Mouse (Mus musculus): ENCODE results near the gene Pkig.
"Not testable (repeated sequence)": the region's sequence is repeated elsewhere in the genome, so short reads cannot be mapped to it uniquely, and the experiment has no call there.

Pkig gene

DNA sequence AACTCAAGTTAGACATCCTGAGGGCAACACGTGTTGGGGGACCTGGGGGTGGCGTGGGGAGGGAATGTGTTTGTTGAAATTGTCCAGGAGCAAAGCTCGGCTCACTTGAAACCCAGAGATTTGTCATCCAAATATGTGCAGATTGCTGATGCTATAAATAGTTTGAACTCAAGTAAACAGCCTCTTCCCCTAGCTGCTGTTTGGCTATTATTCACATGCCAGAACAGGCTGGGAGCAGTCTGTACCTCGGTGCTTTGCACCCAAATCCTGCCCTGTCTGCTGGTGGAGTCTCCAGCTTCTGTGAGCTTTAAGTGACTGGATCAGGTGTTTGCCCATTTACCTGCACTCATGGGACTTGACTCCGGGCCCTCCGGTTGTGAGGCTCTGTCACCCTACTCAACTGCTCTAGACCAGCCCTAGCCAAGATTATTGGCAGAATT is 27.6 kb downstream of the Pkig start:
- DNase-seq: peak; percentile 58

DNA sequence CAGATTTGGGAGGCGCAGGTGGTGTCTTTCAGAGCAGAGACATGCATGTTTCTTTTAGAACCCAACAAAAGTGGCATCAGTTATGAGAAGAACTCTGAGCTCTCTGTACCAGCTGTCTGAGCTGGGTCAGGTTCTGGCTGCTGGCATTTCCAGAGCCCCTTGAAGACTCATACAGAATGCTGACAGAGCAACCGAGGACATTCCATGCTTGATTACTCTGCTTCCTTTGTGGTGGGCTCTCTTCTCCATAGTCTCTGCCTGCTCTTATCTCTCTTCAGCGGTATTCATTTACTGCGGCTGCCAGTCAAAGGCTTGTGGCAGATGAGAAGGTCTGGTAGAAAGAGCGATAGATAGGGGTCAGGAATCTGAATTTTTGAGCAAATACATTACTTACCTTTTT is 28.0 kb downstream of the Pkig start:
- DNase-seq: no peak

DNA sequence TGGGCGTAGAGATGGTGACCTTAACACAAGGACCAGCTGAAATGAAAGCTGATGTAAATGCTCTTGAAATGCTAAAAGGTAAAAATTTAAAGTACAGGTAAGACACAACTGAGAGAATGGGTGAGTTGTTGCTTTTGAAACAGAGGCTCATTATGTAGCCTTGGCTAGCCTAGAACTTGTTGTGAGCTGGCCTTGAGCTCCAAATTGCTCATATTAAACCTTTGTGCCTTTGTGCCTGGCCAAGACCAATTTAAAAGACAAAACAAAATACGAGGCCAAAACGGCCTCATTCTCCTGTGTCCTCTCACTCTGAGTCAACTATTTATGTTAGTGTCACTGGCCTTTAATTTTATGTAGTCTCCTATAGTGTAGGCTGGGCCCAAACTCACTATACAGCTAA is 28.7 kb downstream of the Pkig start:
- DNase-seq: no peak

DNA sequence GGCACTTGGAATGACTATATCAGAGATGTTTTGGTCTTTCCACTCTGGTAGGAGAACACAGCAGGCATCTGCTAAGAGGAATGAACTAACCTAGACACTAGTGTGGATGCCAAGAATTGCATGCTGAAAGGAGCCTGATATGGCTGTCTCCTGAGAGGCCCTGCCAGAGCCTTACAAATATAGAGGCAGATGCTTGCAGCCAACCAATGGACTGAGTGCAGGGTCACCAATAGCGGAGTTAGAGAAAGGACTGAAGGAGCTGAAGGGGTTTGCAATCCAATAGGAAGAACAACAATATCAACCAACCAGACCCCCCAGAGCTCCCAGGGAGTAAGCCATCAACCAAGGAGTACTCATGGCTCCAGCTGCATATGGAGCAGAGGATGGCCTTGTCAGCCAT is 30.2 kb downstream of the Pkig start:
- not testable (repeated sequence) for DNase-seq

DNA sequence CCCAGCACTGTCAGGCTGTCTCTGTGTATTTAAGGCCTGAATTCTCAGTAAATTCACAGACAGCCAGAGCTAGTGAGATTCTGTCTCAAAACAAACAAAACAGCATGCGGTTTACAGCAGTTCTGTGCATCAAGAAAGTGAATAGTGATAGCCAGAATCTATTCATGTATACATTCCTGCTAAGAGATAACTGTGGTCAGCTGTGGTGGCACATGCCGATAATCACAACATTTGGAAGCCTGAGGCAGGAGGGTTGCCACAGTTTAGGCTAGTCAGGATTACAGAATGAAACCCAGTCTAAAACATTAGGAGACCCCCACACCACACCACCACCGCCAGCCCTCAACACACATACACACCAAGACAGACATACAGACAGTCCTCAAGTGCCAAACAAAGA is 31.6 kb downstream of the Pkig start:
- DNase-seq: no peak

DNA sequence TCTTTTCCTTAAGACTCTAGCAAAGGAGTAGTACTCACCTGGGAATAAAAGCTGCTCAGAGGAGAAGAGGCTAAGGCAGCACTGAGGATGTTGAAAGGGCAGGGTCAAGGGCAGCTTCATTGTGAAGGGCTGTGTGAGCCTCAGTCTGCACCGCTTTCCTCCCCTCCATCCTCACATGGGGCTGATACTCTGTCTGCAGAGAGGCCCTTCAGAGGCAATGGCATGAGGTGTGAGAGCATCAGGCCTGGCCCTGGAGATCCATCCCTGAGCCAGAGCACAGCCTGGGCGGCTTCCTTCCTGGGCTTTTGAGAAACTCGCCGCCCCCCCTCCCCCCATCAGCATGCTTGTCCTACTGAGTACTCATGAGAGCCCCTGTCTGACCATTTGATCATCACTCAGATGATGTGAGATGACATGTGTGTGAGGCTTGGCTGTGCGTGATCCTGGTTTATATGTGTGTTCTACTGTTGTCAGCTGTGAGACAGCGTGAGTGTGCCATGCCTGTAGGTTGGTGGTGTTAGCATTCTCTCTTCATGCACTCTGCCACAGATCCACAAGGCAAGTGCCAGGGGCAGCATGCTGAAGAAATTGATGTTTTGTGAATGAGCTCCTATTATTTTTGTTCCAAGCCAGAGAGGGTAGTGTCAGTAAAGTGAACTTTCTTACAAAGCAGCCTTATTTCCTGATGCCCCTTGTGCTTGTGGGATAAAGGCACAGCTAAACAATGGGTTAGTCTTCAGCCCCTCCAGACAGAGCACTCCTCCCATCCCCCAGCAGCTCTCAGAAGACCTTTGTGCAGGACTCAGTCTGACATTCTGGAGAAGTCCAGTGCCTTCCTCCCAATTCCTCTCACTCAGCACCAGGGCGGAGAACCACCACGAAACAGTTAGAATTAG is 32.5 kb downstream of the Pkig start:
- DNase-seq: no peak

DNA sequence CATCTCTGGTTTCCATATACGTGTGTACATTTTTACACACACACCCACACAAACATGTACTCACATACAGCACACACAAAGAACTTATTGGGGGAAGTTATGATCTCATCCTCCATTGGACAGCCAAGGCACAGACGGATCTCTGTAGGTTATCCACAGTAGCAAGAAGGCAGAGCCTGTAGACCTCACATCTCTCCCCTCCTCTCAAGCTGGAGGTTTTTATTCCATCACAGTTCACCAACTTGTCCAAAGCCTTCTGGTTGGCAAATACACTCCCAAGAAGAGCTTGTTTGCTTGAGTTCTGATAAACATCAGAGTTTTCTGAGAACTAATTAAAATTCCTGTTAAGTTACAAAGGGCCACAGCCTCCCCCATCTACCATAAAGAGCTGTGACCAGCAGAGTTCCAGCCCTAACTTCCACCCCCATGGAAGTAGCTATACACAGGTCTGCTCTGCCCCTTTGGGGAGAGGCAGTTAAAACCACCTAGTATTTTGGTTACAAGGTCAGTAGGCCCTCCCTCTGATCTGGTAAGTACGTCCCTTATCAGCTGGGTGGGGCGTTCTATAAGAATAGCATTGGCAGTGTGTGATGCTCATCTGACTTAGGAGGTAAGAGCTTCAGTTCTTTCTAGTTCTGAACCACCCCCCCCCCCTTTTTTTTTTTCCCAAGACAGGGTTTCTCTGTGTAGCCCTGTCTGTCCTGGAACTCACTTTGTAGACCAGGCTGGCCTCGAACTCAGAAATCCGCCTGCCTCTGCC is 33.8 kb downstream of the Pkig start:
- DNase-seq: no peak

DNA sequence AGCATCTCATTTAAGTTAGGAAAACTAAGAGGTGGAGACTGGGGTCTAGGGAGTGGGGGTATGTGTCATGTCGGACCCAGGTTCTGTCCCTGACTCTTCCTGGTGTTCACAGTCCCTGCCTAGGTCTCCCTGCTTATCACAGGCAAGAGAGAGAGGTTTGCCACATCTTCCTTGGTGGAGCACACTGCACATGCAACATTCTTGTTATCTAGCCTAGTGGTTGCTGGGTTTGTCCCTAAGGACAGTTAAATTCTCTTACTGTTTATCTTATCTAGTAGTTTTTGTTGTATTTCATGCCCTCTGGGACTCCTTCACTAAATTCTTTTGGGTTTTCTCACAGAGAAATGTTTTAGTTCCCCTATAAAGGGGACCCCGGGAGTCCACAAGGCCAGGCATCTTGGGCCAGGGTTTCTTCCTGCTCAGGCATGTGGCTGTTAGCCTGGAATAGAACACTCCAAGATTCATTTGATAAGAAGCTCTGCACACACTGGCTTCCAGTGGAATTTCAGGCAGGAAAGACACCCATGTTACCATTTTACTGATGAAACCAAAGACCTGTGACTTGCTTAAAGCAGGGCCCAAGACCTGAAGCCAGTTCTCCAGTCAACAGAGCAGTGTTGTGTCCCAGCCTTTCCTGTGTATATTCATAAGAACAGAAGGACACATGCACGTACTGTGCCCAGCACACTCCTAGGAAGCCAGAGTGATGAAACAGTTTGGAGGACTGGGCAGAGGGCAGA is 34.9 kb downstream of the Pkig start:
- DNase-seq: no peak

DNA sequence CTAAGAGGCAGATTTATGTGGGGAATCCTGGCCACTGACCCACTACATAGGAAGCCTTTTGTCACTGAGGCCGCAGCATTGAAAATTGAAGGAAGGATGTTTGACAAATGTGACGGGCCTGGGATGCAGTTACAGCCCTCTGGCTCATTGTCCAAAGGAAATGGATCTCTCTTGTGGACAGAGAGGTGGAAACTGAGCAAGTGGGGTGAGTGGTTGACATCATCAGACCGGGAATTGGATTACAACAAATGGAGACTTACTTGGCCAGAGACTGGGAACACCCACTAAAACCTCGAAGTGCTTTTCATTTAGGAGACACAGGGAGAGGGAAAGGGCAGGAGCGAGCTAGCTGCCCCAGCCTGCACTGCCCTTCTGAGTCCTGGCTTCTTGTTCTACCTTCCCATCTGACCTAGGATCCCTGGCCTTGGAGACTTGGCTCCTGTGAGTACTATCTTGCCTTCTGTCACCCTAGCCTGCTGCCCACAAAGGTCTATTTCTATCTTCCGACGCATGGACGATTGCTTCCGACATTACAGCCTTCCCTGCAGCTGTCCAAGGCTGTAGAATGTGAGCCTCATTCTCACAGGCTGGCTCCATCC is 35.6 kb downstream of the Pkig start:
- no peak for DNase-seq

DNA sequence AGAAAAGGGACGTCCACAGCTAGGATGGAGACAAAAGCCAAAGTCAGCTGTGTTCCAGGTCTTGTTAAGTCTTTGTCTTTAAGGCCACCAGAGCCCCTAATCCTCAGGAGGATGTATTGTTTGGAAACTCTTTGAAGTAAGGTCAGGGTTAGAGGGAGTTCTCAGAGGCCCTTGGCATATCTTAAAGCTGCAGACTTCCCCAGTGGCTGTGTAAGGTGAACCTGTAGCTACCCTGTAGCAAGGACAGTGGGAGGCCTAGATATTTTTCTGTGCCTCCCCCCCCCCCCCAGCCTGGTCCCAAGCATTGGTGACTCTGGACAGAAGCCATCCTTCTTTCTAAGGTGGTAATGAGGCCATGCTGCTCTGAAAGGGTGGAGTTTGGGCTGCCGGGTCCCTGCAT is 38.6 kb downstream of the Pkig start:
- DNase-seq: no peak

DNA sequence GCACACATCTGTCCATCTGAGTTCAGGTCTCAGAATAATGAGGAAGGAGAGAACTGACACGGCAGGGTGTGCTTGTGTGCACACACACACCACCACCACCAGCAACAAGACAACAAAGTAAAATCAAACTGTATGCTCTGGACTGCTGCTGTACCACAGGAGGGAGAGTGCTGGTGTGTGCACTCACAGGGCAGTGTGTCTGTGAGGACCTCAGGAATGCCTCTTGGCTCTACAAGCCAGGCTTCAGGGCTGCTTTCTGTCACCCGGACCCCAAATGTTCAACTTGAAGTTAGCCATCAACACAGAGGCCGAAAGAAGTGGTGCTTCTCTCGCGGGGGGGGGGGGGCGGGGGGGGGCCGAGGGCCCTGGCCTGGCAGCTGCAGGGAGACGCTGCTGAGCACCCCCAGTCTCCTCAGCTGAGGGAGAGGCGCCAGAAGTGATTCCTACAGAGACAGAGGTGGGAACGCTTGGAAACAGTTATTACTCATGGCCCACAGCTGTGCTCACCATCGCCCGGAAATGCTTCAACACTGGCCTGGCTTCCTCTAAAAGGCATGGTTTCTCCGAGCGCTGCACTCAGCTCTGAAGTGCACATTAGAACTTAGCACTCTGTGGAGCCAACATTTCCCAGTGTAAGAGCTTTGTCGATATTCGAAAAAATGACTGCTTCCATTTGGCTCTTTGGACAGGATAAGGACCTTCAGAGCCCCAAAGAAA is 39.7 kb downstream of the Pkig start:
- no peak for DNase-seq

DNA sequence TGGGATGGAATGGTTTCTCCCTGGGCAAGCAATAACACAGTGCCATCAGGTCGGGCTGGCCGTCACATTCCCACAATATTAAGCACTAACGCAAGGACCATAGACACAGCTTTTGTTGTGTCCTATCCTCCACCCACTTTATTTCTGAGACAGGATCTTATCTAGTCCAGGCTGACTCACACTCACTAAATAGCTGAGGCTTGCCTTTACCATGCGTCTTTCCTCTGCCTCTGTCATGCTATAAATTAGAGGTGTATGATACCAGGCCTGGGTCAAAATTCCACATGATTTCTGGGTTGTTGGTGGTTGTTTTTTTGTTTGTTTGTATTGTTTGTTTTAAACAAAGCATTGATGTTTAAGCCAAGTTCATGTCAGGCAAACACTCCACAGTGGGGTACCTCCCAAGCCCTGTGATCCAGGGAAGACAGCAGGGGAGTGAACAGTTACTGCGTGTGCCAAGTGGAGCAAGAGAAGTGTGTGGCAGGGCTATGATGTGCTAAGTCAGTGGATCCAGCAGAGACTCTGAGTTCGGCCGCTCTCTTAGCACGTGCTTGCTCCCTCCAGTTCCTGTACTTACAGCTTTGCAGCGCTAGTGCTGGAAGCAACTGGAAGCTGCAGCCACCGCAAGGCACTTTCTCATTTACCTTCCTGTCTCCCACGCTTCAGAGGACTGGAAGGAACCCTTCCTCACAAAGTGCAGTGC is 41.0 kb downstream of the Pkig start:
- no peak for DNase-seq

DNA sequence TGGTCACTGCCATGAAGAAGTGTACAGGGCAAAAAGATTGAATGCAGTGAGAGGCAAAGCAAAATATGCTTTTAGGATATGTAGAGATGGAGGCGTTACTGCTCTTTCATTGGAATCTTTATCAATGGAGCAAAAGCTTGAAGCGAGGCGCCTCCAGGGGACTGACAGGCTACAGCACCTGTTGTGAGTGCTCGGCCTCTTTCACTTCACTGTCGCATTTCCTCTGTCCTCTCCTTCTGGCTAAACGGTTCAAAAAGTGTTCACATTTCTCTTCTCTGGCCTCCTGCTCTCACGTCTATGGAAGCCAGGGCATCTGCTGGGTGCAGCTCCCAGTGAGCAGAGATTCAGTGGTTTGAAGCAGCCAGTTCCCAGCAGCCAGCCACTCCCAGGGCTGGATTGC is 44.2 kb downstream of the Pkig start:
- no peak for DNase-seq

DNA sequence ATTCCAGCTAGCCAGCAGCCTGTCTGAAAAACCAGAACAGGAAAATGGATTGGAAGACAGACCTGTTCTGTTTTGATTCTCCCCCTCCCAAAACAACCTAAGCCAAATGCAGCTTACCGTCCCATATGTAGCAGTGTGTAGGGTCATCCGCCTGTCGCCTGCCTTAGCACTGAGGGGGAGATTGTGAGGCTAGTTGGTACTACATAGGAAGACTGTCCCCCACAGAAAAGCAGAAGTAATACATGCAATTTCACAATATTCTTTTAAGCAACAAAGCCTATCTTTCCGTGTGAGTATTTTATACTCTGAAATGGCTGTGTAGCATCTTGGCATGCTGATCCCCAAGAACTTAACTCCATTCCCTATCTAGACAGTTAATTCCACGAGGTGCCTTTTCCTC is 44.7 kb downstream of the Pkig start:
- DNase-seq: no peak

DNA sequence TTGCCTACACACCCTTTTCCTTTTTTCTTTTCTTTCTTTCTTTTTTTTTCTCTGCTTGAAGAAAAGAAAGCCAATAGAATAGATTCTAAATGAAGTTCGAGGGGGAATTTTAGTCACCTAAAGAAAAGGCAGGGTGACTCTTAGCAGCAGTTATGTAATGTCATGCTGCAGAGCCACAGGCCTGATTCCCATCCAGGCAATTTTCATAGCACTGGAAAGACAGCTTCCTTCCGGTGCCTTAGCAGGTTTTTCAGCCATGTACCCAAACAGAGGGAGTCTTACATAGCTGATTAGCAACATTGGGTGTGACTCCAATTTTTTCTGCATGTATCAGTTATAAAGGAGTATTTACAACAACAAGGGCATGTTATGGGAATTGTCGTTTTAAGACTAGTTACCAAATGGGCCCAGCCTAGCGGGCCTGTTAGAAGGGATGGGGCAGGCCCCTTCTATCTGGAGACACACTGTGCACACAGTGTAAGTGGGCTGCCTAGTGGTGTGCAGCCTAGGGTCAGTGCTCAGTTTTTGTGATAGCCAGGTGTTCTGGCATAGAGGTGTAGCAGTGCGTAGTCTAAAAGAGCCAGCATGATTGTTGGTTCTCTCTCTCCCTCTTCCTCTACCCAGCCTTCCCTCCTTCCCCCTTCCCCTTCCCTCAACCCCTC is 45.5 kb downstream of the Pkig start:
- no peak for DNase-seq

DNA sequence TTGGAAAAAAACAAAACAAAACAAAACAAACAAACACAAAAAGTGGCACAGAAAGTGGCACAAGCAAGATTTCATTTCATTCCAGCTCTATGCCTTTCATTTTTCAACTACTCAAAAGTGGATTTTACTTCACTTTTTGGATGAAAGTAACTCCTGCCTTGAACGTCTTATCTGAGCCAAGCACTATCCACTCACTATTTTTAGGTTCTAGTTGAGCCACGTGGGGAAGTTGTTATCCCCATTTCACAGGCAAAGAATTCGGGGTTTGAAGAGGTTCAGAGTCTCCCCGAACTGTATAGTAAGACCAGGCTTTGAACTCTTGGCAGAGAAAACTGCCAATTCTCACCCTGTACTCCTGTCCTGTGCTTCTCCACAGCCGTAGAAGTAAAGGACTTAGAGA is 50.1 kb downstream of the Pkig start:
- no peak for DNase-seq

DNA sequence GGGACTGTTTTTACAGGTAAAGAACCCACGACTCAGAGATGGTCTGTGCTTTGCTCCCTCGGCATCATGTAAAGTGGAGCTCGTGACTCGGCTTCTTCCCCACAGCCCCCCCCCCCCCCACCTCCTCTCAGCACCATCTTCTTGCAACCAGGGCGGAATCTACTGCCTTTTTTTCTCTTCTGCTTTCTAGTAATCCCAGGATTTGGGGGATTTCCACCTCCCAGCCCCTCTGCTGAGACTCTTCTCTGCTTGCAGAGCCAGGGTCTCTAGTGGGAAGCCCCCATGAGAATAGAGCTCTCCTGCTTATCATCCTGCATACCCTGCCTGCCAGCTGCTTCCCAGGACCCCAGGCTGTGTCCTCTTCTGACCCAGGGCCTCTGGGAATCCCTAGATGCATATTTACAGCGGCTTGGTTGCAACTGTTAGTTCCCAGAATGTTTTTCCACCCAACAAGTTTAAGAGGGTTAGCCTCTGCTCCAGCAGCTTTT is 50.6 kb downstream of the Pkig start:
- no peak for DNase-seq

DNA sequence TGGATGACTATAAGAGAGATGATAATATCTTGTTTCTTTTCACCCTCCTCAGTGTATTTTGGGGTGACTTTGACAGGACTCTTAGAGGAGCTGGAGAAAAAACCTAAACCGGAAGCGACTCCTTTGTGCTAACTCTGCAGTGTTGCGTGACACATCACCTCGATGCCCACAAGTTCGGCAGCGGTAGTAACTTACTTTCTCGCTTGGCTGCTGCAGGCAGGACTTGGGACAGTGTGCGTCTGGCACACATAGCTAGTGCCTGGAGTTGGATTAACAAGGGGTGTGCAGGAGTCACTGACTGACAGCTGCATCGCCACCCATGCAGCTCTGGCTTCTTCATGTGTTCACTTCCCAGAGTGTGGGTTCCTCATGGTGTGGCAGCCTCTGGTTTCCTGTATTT is 51.8 kb downstream of the Pkig start:
- DNase-seq: no peak

DNA sequence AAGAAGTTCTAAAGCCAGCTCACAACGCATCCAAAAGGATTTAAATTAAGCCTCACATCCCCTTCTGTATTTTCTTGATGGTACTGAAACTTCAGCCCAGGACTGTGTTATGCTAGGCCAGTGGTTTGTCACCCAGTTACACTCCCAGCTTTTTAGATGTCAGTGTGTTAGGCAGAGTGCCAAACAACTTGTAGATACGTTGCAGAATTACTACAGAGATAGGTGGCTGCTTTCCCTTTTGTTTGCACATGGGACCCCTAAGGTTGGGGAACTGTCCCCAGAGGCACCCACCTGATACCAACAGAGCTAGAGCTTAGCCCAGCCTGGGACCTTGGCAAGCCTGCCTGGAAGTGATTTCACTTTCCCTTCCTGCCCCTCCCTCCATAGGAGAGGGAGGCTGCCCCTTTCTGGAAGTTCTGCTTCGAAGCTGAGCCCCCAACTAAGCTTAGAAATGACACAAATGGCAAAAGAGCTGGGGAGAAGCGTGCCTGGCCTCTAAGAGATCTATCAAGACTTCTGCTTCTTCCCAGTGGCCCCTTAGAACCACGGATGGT is 52.5 kb downstream of the Pkig start:
- DNase-seq: no peak

DNA sequence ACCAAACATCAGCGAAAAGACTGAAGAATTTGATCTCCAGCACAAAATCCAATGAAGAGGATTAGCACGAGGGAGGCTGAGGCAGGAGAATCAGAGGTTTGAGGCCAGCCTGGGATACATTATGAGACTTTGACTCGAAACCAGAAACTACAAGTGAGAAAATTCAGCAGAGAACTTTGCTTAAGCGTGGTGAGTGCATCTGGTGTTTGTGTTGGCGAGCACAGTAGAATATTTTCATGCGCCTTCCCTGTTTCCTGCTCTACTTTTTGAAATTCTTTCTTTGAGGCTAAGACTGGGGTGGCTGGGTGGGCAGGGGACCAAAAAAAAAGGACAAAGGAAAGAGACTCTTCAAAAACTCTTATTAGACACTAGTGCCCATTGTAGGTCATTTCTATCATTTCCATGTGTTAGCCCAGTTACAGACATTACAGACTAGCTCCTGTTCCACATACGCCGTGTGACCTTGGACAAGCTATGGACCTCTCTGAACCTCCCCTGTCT is 53.2 kb downstream of the Pkig start:
- no peak for DNase-seq

DNA sequence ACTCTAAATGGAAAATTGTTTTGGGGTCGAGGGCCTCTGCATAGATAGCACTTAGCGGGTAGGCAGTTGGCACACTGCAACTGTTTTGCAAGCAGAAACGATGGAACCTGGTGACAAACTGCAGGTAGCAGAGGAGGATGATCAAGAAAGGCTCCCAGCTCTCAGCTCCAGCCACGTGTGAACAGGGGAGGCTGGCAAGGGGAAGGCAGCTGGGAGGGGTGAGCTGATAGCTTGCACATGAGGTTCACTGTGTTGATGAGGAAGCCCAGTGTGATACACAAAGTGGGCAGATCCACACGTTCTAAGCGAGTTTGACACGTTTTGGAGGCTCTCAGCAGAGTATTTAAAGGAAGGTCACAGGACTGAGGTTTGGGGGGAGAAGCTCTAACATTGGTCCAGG is 54.3 kb downstream of the Pkig start:
- no peak for DNase-seq
